Mouse (Mus musculus): ENCODE data around the gene Pde8a. TPM values are rescaled to one million over a fixed set of nuclear protein-coding genes. Genes with fewer than 3 reads are reported as not detected.

Gene Pde8a
- total and polyA plus RNA-seq, 2 experiments from 2014 or later: 1.8 to 3.9 TPM

- no peak for TF ChIP-seq CTCF (IDR thresholded peaks at IDR 0.05)
- no peaks in the 10 kb centered on the region for H3K9me3 ChIP-seq (ENCODE audit: low read length)
- 86% methylated on average over 6 of the region's 6 CpGs for WGBS
Observed at GRCm38 (mm10) chr7:81250601-81251000, 37.2 kb downstream of the Pde8a start.

GRCm38 (mm10) chr7:81251521-81251920, 38.1 kb downstream of the Pde8a start:
- Histone ChIP-seq H3K4me1 (ENCODE audit: insufficient read depth, low read length) (no peaks in the 10 kb centered on the region), H3K27ac (ENCODE audit: low read depth, low read length) (no peak overlapping the region), H3K4me2 (ENCODE audit: low read depth, low read length, poor library complexity, severe bottlenecking) (no peak overlapping the region), H3K9me3 (ENCODE audit: low read length) (no peaks in the 10 kb centered on the region), H3K9ac (replicated peaks; ENCODE audit: low read length, poor library complexity, severe bottlenecking) (no peak overlapping the region), H3K36me3 (ENCODE audit: insufficient read depth, low read length) (no peaks in the 10 kb centered on the region), H3K27me3 (ENCODE audit: insufficient read depth, low read length) (no peaks in the 10 kb centered on the region), H3K4me3 (ENCODE audit: low read depth, low read length) (no peak overlapping the region)
- ATAC-seq (ENCODE audit: low FRiP score) (no peak), DNase-seq (ENCODE audit: low spot score) (no peak)
- TF ChIP-seq CTCF (IDR thresholded peaks at IDR 0.05): no peak
- 88% methylated on average over 2 of the region's 2 CpGs for WGBS

More at GRCm38 (mm10) chr7:81250601-81251000, 37.2 kb downstream of the Pde8a start:
- Histone ChIP-seq H3K4me3 (ENCODE audit: low read depth, low read length) (no peak overlapping the region), H3K27me3 (ENCODE audit: insufficient read depth, low read length) (no peaks in the 10 kb centered on the region), H3K4me2 (ENCODE audit: low read depth, low read length, poor library complexity, severe bottlenecking) (no peak overlapping the region), H3K9ac (replicated peaks; ENCODE audit: low read length, poor library complexity, severe bottlenecking) (no peak overlapping the region), H3K27ac (ENCODE audit: low read depth, low read length) (no peak overlapping the region), H3K36me3 (ENCODE audit: insufficient read depth, low read length) (no peaks in the 10 kb centered on the region), H3K4me1 (ENCODE audit: insufficient read depth, low read length) (no peaks in the 10 kb centered on the region)
- ATAC-seq (ENCODE audit: low FRiP score) (no peak), DNase-seq (ENCODE audit: low spot score) (no peak)

GRCm38 (mm10) chr7:81253317-81253716, 39.9 kb downstream of the Pde8a start:
- Histone ChIP-seq H3K4me3 (ENCODE audit: low read depth, low read length) (no peak overlapping the region), H3K27me3 (ENCODE audit: insufficient read depth, low read length) (no peaks in the 10 kb centered on the region), H3K4me1 (ENCODE audit: insufficient read depth, low read length) (no peaks in the 10 kb centered on the region), H3K9ac (replicated peaks; ENCODE audit: low read length, poor library complexity, severe bottlenecking) (no peak overlapping the region), H3K4me2 (ENCODE audit: low read depth, low read length, poor library complexity, severe bottlenecking) (no peak overlapping the region), H3K36me3 (ENCODE audit: insufficient read depth, low read length) (no peaks in the 10 kb centered on the region), H3K9me3 (ENCODE audit: low read length) (no peaks in the 10 kb centered on the region), H3K27ac (ENCODE audit: low read depth, low read length) (no peak overlapping the region)
- TF ChIP-seq CTCF (IDR thresholded peaks at IDR 0.05): no peak
- 76% methylated on average over 11 of the region's 11 CpGs for WGBS
- ATAC-seq (ENCODE audit: low FRiP score) (no peak), DNase-seq (ENCODE audit: low spot score) (no peak)

GRCm38 (mm10) chr7:81254579-81254978, 41.2 kb downstream of the Pde8a start:
- Histone ChIP-seq H3K4me3 (ENCODE audit: low read depth, low read length) (no peak overlapping the region), H3K4me2 (ENCODE audit: low read depth, low read length, poor library complexity, severe bottlenecking) (no peak overlapping the region), H3K36me3 (ENCODE audit: insufficient read depth, low read length) (no peaks in the 10 kb centered on the region), H3K27ac (ENCODE audit: low read depth, low read length) (no peak overlapping the region), H3K27me3 (ENCODE audit: insufficient read depth, low read length) (no peaks in the 10 kb centered on the region), H3K9me3 (ENCODE audit: low read length) (no peaks in the 10 kb centered on the region), H3K4me1 (ENCODE audit: insufficient read depth, low read length) (no peaks in the 10 kb centered on the region), H3K9ac (replicated peaks; ENCODE audit: low read length, poor library complexity, severe bottlenecking) (no peak overlapping the region)
- no peak for ATAC-seq (ENCODE audit: low FRiP score)
- no peak for DNase-seq (ENCODE audit: low spot score)
- TF ChIP-seq CTCF (IDR thresholded peaks at IDR 0.05): no peak

- no peaks in the 10 kb centered on the region for H3K9me3 ChIP-seq (ENCODE audit: low read length)
- ATAC-seq (ENCODE audit: low FRiP score): no peak
- 92% methylated on average over 3 of the region's 3 CpGs for WGBS
- H3K27me3 ChIP-seq (ENCODE audit: insufficient read depth, low read length): no peaks in the 10 kb centered on the region
- H3K27ac ChIP-seq (ENCODE audit: low read depth, low read length): no peak overlapping the region
- H3K4me3 ChIP-seq (ENCODE audit: low read depth, low read length): no peak overlapping the region
- peak; percentile 29 for DNase-seq (ENCODE audit: low spot score)
- H3K4me2 ChIP-seq (ENCODE audit: low read depth, low read length, poor library complexity, severe bottlenecking): no peak overlapping the region
- H3K9ac ChIP-seq (replicated peaks; ENCODE audit: low read length, poor library complexity, severe bottlenecking): no peak overlapping the region
- H3K4me1 ChIP-seq (ENCODE audit: insufficient read depth, low read length): no peaks in the 10 kb centered on the region
- TF ChIP-seq CTCF (IDR thresholded peaks at IDR 0.05): no peak
- no peaks in the 10 kb centered on the region for H3K36me3 ChIP-seq (ENCODE audit: insufficient read depth, low read length)
Observed at GRCm38 (mm10) chr7:81255456-81255855, 42.1 kb downstream of the Pde8a start.

- no peak overlapping the region for H3K27ac ChIP-seq (ENCODE audit: low read depth, low read length)
- no peaks in the 10 kb centered on the region for H3K36me3 ChIP-seq (ENCODE audit: insufficient read depth, low read length)
- no peak overlapping the region for H3K9ac ChIP-seq (replicated peaks; ENCODE audit: low read length, poor library complexity, severe bottlenecking)
- H3K27me3 ChIP-seq (ENCODE audit: insufficient read depth, low read length): no peaks in the 10 kb centered on the region
- no peak for TF ChIP-seq CTCF (IDR thresholded peaks at IDR 0.05)
- ATAC-seq (ENCODE audit: low FRiP score) (no peak), DNase-seq (ENCODE audit: low spot score) (no peak)
- no peaks in the 10 kb centered on the region for H3K4me1 ChIP-seq (ENCODE audit: insufficient read depth, low read length)
- H3K9me3 ChIP-seq (ENCODE audit: low read length): no peaks in the 10 kb centered on the region
- WGBS: 93% methylated on average over 3 of the region's 3 CpGs
- no peak overlapping the region for H3K4me2 ChIP-seq (ENCODE audit: low read depth, low read length, poor library complexity, severe bottlenecking)
- no peak overlapping the region for H3K4me3 ChIP-seq (ENCODE audit: low read depth, low read length)
Observed at GRCm38 (mm10) chr7:81256773-81257172, 43.4 kb downstream of the Pde8a start.
